Mouse (Mus musculus) megakaryocyte, embryonic 14.5 days (primary cell): ENCODE measurements around the gene Lmna.

ENCODE experiments used
- FLI1 ChIP-seq: IDR thresholded peaks from 2 replicates; pipeline ENCODE4 v1.6.1; 2012; ENCODE audit warnings: low read length, inconsistent platforms, mixed read lengths
- GATA1 ChIP-seq: IDR thresholded peaks from 3 replicates; pipeline ENCODE4 v1.6.1; 2012; ENCODE audit warnings: mixed read lengths, low read length, inconsistent platforms, borderline replicate concordance

GRCm38 (mm10) chr3:88528646-88529045 is 18.9 kb upstream of the Lmna start:
- TF ChIP-seq GATA1 = no peak
- no peak for TF ChIP-seq FLI1
